Mouse (Mus musculus) T-cell, adult 2 months (primary cell): ENCODE data around the gene Rnf223.
A peak's percentile ranks its signal among the peaks of the same experiment; 100 is the strongest.
"Not testable (repeated sequence)": the region's sequence is repeated elsewhere in the genome, so short reads cannot be mapped to it uniquely, and the experiment has no call there.

Source experiments
- DNase-seq: peaks from one replicate; pipeline ENCODE4 v3.0.0; 2022; ENCODE audit warnings: low spot score

Rnf223 gene

DNA sequence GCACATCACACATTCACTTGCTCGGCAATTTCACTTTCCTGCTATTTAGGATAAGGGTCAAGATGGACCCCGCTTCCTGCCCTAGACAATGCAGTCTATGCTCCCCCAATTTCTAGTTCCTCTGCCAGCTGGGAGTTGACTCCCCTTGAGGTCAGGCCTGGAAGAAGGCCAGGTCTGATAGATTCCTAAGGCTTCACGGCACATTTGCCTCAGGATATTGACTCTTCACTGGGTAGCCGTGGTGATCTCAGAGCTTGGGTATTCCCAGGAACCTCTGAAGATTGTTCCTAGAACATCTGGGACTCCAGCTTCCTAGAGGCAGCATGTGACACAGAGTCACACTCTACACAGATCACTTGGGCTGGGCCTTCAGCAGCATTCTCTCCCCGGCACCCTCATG lies 1.6 kb upstream of the Rnf223 start:
- no peak for DNase-seq

GRCm38 (mm10) chr4:156130940-156131339 lies 627 bp downstream of the Rnf223 start:
- DNase-seq, result no peak

GRCm38 (mm10) chr4:156133334-156133733 lies 3.0 kb downstream of the Rnf223 start:
- no peak for DNase-seq

- no peak for DNase-seq
Observed at GRCm38 (mm10) chr4:156133943-156134605, 3.8 kb downstream of the Rnf223 start.

DNA sequence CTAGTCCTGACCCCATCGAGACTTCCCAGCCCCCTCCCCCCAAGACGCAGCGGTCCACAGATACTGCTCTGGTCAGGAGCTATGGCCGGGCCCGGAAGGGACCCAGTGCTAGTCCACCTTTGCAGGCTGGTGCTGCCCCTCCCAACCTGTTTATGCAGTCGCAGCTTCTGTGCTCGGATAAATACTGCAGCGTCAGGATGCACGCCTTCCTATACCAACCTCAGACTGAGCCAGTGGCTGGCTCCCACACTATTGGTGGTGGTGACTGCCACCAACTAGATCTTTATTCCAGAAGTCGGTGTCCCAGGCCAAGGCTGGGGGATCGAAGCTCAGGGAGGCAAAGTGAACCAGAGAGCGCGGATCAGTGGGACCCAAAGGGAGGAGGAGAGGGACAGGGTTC lies 4.8 kb downstream of the Rnf223 start:
- no peak for DNase-seq

GRCm38 (mm10) chr4:156135801-156136200 lies 5.5 kb downstream of the Rnf223 start:
- DNase-seq, result no peak

DNA sequence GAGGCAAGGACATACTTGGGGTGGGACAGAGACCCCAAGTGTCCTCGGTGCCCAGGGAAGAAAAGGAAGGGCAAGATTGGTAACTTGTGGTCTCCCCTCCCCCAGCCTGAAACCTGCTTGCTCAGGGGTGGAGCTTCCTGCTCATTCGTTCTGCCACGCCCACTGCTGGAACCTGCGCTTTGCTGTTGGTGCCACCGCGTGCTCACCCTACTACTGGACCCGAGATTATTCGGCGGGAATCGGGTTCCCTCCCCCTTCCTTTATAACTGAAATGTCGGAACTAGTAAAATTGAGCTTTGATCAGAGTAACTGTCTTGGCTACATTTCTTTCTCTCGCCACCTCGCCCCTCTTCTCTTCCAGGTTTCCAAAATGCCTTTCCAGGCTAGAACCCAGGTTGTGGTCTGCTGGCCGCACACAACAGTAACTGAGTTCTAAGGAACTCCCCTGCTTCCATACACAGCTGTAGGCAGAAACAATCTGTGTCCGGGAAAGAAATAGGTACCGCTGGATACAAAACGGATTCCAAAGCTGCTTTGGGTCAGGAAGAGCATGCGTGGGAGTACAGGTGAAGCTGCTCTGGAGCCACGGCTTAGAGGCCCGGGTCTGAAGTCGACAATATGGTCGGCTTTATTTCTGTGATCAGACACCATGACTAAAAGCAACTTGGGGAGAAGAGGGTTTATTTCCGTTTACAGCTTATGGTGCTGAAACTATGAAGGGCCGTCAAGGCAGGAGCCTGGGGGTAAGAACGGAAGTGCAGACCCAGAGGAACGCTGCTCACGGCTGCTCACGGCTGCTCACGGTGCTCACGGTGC lies 6.2 kb downstream of the Rnf223 start:
- DNase-seq, result no peak

- not testable (repeated sequence) for DNase-seq
Observed at GRCm38 (mm10) chr4:156150887-156151286, 20.6 kb downstream of the Rnf223 start.

GRCm38 (mm10) chr4:156154771-156155170 lies 24.5 kb downstream of the Rnf223 start:
- DNase-seq, result no peak

- peak; percentile 8 for DNase-seq
Observed at GRCm38 (mm10) chr4:156166477-156166876, 36.2 kb downstream of the Rnf223 start.

DNA sequence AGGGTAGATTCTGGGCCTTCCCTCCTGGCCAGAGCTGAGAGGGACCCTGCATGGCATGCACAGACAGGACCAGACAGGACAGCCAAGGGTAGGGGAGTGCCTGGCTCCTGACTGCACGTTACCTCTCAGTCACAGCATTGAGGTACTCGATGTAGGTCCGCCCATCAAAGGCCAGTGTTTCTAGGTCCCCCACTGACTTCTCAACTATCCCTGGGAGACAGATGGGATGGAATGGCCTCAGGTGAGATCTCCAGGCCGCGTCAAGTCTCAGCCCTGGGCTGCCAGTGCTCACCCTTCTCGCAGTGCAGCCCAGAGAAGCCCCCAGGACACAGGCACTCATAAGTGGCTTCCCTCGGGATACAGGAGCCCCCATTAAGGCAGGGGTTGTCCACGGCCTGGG lies 38.3 kb downstream of the Rnf223 start:
- no peak for DNase-seq

DNA sequence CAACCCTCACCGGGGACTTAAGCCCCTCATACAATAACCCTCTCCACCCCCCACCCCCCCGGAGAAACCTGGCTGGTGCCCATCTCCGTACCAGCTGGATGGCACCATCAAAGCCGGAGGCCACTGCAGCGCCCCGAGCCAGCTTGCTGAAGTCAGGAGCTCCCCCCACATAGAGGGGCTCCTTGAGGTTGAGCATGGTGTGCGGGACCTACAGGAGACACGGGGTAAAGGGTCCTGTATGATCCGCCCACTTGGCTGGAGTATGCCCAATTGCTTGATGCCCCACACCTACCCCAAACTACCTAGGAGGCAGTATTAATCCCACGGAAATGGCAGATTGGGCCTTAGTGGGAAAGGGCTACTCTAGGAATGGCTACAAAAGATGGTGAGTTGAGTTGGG lies 38.8 kb downstream of the Rnf223 start:
- no peak for DNase-seq

DNA sequence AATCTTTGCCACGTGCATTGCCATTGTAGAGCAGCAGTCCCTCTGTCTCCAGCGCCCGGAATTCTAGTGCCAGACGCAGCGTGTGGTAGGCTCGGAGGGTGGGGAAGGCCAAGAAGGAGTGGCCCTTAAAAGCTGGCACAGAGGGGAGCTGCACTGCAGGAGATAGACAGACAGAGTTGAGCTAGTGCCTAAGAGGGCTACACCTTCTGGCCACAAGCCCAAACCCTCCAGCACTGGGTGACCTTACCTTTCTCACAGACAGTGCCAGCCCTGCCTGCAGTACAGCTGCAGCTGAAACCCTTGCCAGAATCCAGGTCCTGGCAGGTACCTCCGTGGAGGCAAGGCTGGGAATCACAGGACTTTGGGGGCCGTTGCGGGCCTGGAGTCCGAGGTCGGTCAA lies 41.5 kb downstream of the Rnf223 start:
- no peak for DNase-seq

DNA sequence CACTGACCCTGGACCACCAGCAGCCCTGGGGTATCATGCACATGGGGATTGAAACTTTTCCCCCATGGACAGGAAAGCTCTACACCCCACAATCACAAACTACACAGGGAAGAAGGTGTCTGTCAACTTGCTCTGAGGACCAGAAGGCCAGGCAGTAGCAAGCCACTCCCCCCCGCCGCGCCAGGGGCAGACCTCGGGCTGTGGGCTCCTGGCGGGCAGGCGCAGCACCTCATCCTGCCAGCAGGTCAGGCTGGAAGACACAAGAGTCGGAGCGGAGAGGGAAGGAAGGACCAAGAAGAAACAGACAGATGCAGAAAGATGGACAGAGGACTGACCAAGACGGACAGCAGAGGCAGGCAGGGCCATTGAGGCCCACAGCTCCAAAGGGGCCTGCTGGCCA lies 47.3 kb downstream of the Rnf223 start:
- no peak for DNase-seq
